12 mouse cellular contexts compared by ENCODE assay signal in the genomic region with DNA sequence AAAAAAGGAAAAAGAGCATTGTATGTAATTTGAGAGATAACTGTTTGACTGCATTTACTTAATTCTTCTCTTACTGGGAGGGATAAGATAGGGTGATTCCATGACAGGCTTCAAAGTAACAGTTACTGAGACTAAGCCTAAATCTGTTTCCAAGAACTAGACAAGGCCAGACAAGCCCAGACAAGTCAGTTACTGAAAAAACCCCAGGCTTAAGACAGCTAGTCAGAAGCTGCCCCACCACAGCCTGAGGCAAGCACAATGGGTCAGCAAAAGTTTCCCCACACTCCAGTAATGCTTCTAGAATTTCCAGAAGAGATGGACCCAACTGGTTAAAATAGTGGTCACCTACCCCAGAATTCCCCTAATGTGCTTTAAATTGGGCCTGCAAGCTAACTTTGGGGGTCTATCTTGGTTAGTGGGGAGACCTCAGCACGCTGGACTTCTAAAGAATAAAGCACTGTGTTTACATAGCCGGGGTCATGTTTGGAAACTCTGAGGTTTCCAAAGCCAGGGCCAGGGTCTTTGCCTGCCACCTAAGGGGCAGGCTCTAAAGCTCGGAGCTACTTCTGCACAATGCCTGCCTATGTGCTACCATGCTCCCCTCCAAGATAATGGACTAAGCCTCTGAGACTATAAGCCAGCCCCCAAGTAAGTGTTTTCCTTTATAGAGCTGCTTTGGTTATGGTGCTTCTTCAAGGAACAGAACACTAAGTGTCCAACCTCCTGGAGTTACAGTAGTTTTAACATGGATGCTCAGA. TPM values are rescaled to one million over a fixed set of nuclear protein-coding genes. Genes with fewer than 3 reads are reported as not detected.
A peak's percentile ranks its signal among the peaks of the same experiment; 100 is the strongest.
DNase-seq lines count a peak whose midpoint lies in the region; TF ChIP-seq lines count a peak whose summit lies in the region.
"Had no signal": no experiment of that assay in that cellular context is flagged by ENCODE, and none has a peak within 500 bp of the region (broad histone marks: within the 10 kb centered on the region; RNA-seq: fewer than 3 reads in every experiment).

No protein-coding gene starts in this region.

- WGBS in thymus, adult 2 months: 90% methylated on average over 3 of the region's 3 CpGs

- DNase-seq in thymus, adult 2 months: no peak
- no peak for DNase-seq in thymus, postnatal 10 days (ENCODE audit: low spot score in 2 of 2)
- DNase-seq in MEL-GATA-1-ER (ENCODE audit: extremely low read depth, low read depth): peak; percentile 27
- DNase-seq in fat pad, adult 2 months (ENCODE audit: extremely low read depth, low read depth, low spot score): peak; percentile 90
- DNase-seq in yolk sac, embryonic 10.5 days (ENCODE audit: low spot score): peak; percentile 44
- DNase-seq in kidney, adult 9 months: no peak
- no peak for DNase-seq in right cerebral cortex, adult 2 months (ENCODE audit: low spot score in 2 of 2)
- DNase-seq: cerebellum, postnatal 25 days; kidney, adult 18-20 months; lung, postnatal 14 days; thymus, postnatal 14 days had no signal

- no peak for TF ChIP-seq POLR2A in thymus, adult 2 months (IDR thresholded peaks at IDR 0.05; ENCODE audit: control insufficient read depth, extremely low read depth, insufficient read depth, low read length, poor library complexity)

- H3K27ac ChIP-seq in thymus, adult 2 months (ENCODE audit: control insufficient read depth, insufficient read depth, low read length): peak overlapping the region; percentile 7; the same call in 1 of the 2 replicates
- H3K27ac ChIP-seq: forebrain, embryonic 15.5 days had no signal

- H3K4me1 ChIP-seq in thymus, adult 2 months (replicated peaks; ENCODE audit: control insufficient read depth, insufficient read depth, low read length): peaks cover 7% of the 10 kb centered on the region

- TF ChIP-seq CTCF in thymus, adult 2 months (IDR thresholded peaks at IDR 0.05; ENCODE audit: borderline replicate concordance, control insufficient read depth, extremely low read depth, insufficient read depth, low read length, poor library complexity): no peak

- H3K27me3 ChIP-seq in thymus, adult 2 months (ENCODE audit: control insufficient read depth, insufficient read depth, low read length): no peaks in the 10 kb centered on the region
- H3K27me3 ChIP-seq: forebrain, embryonic 15.5 days had no signal

- H3K4me3 ChIP-seq in thymus, adult 2 months (ENCODE audit: control insufficient read depth, insufficient read depth, low read length): no peak overlapping the region
- H3K4me3 ChIP-seq: forebrain, embryonic 15.5 days had no signal

- peaks cover 28% of the 10 kb centered on the region for H3K36me3 ChIP-seq in thymus, adult 2 months (ENCODE audit: control insufficient read depth, insufficient read depth, low read length)

RNA-seq across cellular contexts. Expression of gene Mdm4, which starts 10.0 kb away (rescaled TPM):
- 127 and 147 TPM in 2 replicates for polyA plus RNA-seq in thymus, adult 2 months (2012; rRNA removed)

RNA-seq across cellular contexts. Expression of gene Pik3c2b, which starts 25.2 kb away (rescaled TPM):
- 9.5 and 12.1 TPM in 2 replicates for polyA plus RNA-seq in thymus, adult 2 months (2012; rRNA removed)

Comparison
In these comparisons a context has a peak if more than half of its experiments do, and no peak if none do; other contexts are left out.
1. DNase-seq: peak in MEL-GATA-1-ER (single experiment), fat pad, adult 2 months (single experiment) and yolk sac, embryonic 10.5 days (single experiment); none in thymus, adult 2 months (single experiment), thymus, postnatal 10 days (0 of 2), kidney, adult 9 months (single experiment) and right cerebral cortex, adult 2 months (0 of 2).